Mouse (Mus musculus) layer of hippocampus, postnatal 10 days (tissue): ENCODE data around the gene Flrt1. TPM values are rescaled to one million over a fixed set of nuclear protein-coding genes. Genes with fewer than 3 reads are reported as not detected.
A peak's percentile ranks its signal among the peaks of the same experiment; 100 is the strongest.

Experiments used
- DNase-seq, 2 experiments: peaks; one replicate each; pipeline ENCODE4 v3.0.0; 2021; ENCODE audit warnings: low spot score in 2 of 2
- long read RNA-seq: library from polyadenylated mRNA; stranded (forward); transcript quantifications from one replicate; pipeline ENCODE4 v2.0.0, GENCODE M21; 2023
- total RNA-seq, 2 experiments: library from RNA; stranded (reverse); gene quantifications; 2 replicates each; pipeline ENCODE4 v1.2.3; 2021

The Flrt1 gene
- total RNA-seq, result 10 to 100 TPM; 27.9 to 28.4 TPM
- long read RNA-seq, partial matches to known transcripts, result 3 of 4 reads
- long read RNA-seq, other reads (novel, unspliced or antisense), result 1 of 4 reads

- no peak for DNase-seq
These were observed at the start of gene Flrt1 for GRCm38 (mm10) chr19:7105544-7105943. Gene Flrt1, minus strand, starts transcription at chr19:7105729.

GRCm38 (mm10) chr19:7155196-7155595 is 49.7 kb upstream of the Flrt1 start:
- peak in 1 of 2 experiments; percentile 58 for DNase-seq

DNA sequence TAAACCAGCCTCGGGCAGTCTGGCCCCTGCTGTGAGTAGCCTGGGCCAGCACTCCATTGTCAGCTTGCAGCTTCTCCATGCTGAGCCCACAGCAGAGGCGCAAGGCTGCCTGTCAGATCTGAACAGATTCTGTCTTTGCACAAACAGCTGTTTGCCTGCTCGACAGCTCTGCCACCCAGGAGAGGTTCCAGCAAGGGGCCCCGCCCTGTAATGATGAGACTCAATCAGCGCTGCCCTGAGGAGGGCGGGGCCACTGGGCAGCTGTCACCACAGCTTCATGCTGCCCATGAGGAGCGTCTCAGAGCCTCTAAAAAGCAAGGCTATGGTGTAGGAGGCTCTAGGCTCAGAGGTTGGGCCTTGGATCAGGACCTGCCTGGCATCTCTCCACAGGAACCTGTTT is 47.7 kb upstream of the Flrt1 start:
- DNase-seq, result peak in 1 of 2 experiments; percentile 52

- peak in 1 of 2 experiments; percentile 40 for DNase-seq
These were observed 46.6 kb upstream of the Flrt1 start for GRCm38 (mm10) chr19:7151927-7152653.

GRCm38 (mm10) chr19:7151300-7151926 is 45.9 kb upstream of the Flrt1 start:
- DNase-seq, result peak in 1 of 2 experiments; percentile 50

GRCm38 (mm10) chr19:7149158-7149685 is 43.7 kb upstream of the Flrt1 start:
- DNase-seq, result no peak

DNA sequence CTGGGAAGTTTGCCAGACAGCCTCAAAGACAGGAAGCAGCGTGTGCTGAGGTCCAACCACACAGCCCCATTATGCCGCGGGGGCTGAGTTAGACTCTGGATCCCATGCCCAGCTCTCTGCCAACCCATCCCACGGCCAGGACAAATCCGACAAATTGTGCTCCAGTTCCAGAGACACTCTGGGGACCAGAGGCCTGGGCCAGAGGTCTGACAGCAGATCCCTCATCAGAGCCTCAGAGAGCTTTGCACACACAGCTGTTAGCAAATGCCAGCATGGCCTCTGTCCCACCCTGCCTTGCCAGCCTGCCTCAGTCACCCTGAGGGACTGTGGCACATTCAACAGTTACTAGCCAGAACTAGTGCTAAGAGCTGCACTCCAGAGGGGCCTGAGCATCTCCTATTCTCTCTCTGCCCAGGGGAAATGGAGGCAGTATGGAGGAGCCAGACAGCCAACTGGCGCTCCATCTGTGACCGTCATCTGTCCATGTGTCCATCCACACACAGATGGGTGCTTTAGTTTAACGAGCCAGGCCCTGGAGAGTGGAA is 43.1 kb upstream of the Flrt1 start:
- DNase-seq, result peak; percentile 68 to 75

- DNase-seq, result peak in 1 of 2 experiments; percentile 70
These were observed 42.6 kb upstream of the Flrt1 start for GRCm38 (mm10) chr19:7148096-7148495.

- no peak for DNase-seq
These were observed 40.8 kb upstream of the Flrt1 start for GRCm38 (mm10) chr19:7146376-7146775.

GRCm38 (mm10) chr19:7144458-7144857 is 38.9 kb upstream of the Flrt1 start:
- DNase-seq, result no peak

DNA sequence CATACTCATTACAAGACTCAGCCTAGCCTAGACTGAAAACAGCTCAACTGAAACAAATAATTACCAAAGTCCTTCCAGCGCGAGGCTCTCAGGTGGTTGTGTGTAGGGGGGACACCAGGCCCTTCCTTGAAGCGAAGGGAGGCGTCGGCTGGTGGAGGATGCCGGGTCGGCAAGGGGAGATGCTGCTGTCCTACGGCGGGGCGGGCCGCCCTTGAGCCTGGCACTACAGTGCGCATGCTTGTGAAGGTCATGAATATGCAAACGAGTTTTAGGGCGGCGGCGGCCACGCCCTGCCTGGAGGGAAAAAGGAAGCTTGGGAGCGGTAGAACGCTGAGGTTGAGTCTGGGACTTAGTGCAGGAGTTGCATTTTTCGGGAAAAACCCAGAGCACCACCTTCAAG is 38.3 kb upstream of the Flrt1 start:
- peak in 1 of 2 experiments; percentile 66 for DNase-seq

DNA sequence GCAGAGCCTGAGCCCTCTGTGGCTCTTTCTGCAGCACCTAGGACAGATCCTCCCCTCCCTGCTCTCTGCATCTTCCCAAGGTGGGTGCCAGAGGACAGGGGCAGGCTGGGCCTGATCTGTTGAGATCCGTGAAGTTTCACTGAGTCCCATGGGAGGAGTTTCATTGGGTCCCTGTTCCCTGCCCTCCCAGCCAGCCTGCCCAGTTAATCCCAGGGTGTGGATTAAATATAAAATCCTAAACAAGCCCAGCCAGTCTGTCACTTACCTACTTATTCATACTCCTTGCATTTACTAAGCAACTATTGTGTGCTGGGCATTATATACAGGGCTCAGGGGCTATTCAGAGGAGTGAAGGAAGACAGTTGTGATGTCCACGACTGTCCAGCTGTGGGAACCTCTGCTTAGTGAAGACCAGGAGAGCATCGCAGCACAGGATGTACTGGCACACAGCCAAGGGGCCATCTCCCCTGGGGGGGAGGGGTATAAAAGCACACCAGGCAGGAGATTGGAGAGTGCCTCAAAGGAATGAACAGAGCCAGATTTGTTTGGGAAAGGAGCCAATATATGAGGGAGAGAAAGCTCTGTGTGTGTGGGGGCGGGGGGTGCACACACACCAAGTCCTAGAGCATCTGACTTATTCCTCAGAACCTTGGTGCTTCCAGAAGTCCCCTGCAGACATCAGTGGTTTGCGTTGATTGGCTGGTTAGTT is 36.8 kb upstream of the Flrt1 start:
- no peak for DNase-seq

- DNase-seq, result no peak
These were observed 35.4 kb upstream of the Flrt1 start for GRCm38 (mm10) chr19:7140856-7141421.

GRCm38 (mm10) chr19:7140373-7140772 is 34.8 kb upstream of the Flrt1 start:
- peak in 1 of 2 experiments; percentile 53 for DNase-seq

DNA sequence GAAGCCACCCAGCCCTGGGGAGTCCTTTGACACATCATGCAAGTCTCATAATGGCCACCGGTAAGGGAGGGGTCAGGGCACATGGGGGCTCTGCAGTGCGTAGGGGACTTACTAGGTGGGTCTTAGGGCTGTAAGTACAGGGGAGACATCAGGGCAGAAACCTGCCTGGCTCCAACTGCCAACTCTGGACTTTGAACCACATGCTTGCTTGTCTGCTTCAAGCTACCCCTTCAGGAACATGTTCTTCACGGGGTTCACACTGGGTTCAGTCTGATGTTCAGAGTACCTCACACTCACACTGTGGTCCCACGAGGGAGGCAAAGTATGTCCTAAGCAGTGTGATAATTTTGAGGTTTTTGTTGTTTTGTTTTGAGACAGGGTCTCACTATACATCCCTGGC is 33.8 kb upstream of the Flrt1 start:
- no peak for DNase-seq

DNA sequence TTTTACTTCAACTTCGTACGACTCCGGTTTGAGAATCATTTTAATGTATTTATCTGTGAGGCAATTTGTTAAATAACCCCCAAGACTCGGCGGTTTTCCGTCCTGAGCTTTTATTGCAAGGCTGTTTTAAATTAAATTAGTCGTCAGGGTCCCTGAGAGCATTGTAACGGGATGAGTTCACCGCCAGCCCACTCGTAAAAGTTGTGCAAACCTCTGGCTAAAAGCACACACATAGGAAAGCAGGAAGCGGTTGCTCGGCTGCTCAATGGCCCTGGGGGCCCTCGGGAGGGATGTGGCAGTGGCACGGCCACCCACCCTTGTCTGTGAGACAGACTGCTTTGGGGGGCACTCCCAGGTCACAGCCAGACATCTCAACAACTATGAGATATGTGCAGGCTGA is 32.8 kb upstream of the Flrt1 start:
- no peak for DNase-seq

- DNase-seq, result no peak
These were observed 31.4 kb upstream of the Flrt1 start for GRCm38 (mm10) chr19:7136714-7137498.

- DNase-seq, result peak; percentile 62 to 68
These were observed 30.5 kb upstream of the Flrt1 start for GRCm38 (mm10) chr19:7136016-7136415.

GRCm38 (mm10) chr19:7135525-7135924 is 30.0 kb upstream of the Flrt1 start:
- peak in 1 of 2 experiments; percentile 60 for DNase-seq

- no peak for DNase-seq
These were observed 29.1 kb upstream of the Flrt1 start for GRCm38 (mm10) chr19:7134631-7135091.
